Mouse (Mus musculus): ENCODE data around the gene Gtf2h2.
"Not testable (repeated sequence)": the region's sequence is repeated elsewhere in the genome, so short reads cannot be mapped to it uniquely, and the experiment has no call there.

Gene Gtf2h2

GRCm38 (mm10) chr13:100490424-100490823 is 2.0 kb downstream of the Gtf2h2 start:
- no peak for DNase-seq (ENCODE audit: low spot score)

- no peak for DNase-seq (ENCODE audit: low spot score)
Measured at GRCm38 (mm10) chr13:100483610-100484009, 8.8 kb downstream of the Gtf2h2 start.

GRCm38 (mm10) chr13:100463527-100464222 is 28.7 kb downstream of the Gtf2h2 start:
- DNase-seq (ENCODE audit: low spot score) = no peak

GRCm38 (mm10) chr13:100461336-100461735 is 31.0 kb downstream of the Gtf2h2 start:
- no peak for DNase-seq (ENCODE audit: low spot score)

GRCm38 (mm10) chr13:100452415-100453127 is 39.8 kb downstream of the Gtf2h2 start, which contains the start of gene Naip1:
Naip1 (minus strand) TSS chr13:100452869.
- DNase-seq (ENCODE audit: low spot score) = not testable (repeated sequence)

- no peak for DNase-seq (ENCODE audit: low spot score)
Measured at GRCm38 (mm10) chr13:100449495-100449894, 42.9 kb downstream of the Gtf2h2 start.

GRCm38 (mm10) chr13:100440116-100440515 is 52.3 kb downstream of the Gtf2h2 start:
- no peak for DNase-seq (ENCODE audit: low spot score)

GRCm38 (mm10) chr13:100438701-100439100 is 53.7 kb downstream of the Gtf2h2 start:
- DNase-seq (ENCODE audit: low spot score) = no peak

DNA sequence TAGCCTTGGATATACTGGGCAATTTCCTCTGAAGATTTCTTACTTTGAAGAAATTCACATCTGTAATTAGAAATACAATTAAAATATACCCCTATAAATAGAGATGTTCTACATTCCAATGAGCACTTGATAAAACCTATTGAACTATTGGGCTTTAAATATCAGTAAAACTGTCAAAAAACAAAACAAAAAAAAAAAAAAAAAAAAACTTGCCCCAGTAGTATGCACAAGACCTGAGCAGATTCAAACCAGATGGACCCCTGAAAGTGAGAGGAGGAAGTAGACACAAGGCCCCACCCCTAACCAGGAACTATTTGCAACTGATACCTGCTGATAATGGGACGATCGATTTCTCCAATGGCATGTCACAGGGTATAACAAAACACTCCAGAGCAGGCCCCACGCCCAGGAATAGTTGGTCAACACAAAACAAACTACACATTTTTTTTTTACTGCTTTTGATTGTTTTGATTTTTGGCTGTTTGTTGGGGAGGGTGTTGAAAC is 55.0 kb downstream of the Gtf2h2 start:
- peak; percentile 4 for DNase-seq (ENCODE audit: low spot score)

GRCm38 (mm10) chr13:100436556-100437163 is 55.7 kb downstream of the Gtf2h2 start:
- not testable (repeated sequence) for DNase-seq (ENCODE audit: low spot score)

- DNase-seq (ENCODE audit: low spot score) = not testable (repeated sequence)
Measured at GRCm38 (mm10) chr13:100419958-100420357, 72.4 kb downstream of the Gtf2h2 start.

GRCm38 (mm10) chr13:100414428-100414827 is 78.0 kb downstream of the Gtf2h2 start:
- DNase-seq (ENCODE audit: low spot score) = no peak
